Mouse (Mus musculus) gastrocnemius, postnatal 14 days (tissue): Measurements from ENCODE around the gene Fntb. TPM values are rescaled to one million over a fixed set of nuclear protein-coding genes. Genes with fewer than 3 reads are reported as not detected.
A peak's percentile ranks its signal among the peaks of the same experiment; 100 is the strongest.

Experiments
- DNase-seq: peaks from one replicate; pipeline ENCODE4 v3.0.0; 2021; ENCODE audit warnings: mixed read lengths
- intact Hi-C: fragments of 180-260 bp; cut with DNase I; formaldehyde crosslinking; loops from one replicate; pipeline ENCODE4 v1.15.1; 2025; ENCODE audit warnings: low total_unique reads
- long read RNA-seq, 2 experiments: library from polyadenylated mRNA; stranded (forward); transcript quantifications; one replicate each; pipeline ENCODE4 v2.0.0; 2021
- total RNA-seq, 2 experiments: library from RNA; stranded (reverse); gene quantifications; 2 replicates each; pipeline ENCODE4 v1.2.3; 2021

Gene Fntb
- total RNA-seq: 10 to 100 TPM; 16.1 to 20.0 TPM
- long read RNA-seq, experiment 1, transcript Fntb-201 (12 exons, 2,613 nt): major isoform, 15 of 18 reads
- long read RNA-seq, experiment 1, partial matches to known transcripts: 0 of 18 reads
- long read RNA-seq, experiment 1, other reads (novel, unspliced or antisense): 3 of 18 reads
- long read RNA-seq, experiment 2, transcript Fntb-201 (12 exons, 2,613 nt): major isoform, 33 of 37 reads
- long read RNA-seq, experiment 2, partial matches to known transcripts: 3 of 37 reads
- long read RNA-seq, experiment 2, other reads (novel, unspliced or antisense): 1 of 37 reads

DNA sequence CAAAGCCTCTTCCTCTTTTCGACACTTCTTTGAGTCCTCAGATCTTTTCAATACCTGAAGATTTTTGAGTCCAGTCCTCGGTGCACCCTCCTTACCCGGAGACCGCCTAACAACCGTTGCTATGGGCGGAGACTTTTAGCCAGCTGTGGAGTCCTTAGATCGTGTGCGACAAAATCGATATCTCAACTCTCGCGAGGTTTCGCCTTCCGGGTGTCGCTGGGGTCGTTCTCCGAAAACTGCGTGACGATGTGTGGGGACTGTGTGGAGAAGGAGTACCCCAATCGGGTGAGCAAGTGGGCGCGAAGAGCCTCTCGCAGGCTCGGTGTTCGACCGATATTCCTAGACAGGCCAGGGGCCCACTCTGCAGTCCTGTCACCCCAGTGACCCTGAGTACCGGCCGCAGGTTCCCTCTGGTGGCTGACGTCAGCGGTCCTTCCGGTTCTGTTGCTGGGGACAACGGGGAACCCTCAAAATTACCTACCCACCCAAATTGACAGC lies at the start of gene Fntb, which contains the start of gene Churc1:
Gene Fntb (plus strand): TSS at position 236 of the 498 bp plus-strand sequence.
Gene Churc1 (plus strand): TSS at position 185 of the 498 bp plus-strand sequence.
- intact Hi-C loops: no loop called here
- DNase-seq: peak; percentile 90

DNA sequence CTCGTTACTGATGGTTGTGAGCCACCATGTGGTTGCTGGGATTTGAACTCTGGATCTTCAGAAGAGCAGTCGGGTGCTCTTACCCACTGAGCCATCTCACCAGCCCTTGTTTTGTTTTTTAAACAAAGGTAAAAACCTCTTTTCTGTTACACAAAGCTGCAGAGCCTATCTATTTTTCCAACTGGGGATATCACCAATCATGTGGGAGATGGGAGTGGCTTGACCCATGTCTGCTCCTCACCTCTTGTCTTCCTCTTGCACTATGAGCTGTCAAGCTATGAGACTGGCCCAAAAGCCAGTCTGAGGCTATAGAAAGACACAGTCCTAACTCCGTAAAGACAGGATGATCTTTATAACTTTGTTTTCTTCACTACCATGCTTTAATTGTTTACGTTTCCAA lies 47.0 kb upstream of the Fntb start:
- intact Hi-C loops: no loop called here
- no peak for DNase-seq

DNA sequence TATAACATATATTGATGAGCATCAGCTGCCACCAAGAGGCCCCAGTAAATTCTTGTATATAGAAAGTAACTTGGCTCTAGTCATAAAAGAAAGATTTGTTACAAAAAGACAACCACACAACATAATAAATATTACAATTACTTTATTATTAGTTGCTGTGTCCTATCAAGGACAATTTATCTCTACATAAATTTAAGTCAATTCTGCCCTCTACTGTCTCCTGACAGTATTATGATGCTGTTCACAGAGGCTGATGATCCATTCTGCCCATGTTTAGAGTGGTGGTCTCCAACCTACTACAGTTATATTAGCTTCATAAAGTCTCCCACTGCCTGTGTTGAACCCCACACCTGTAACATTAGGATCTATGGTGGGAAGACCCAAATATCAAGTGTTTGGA lies 44.8 kb upstream of the Fntb start:
- intact Hi-C loops: loop anchor here (5.0 to 10.0 kb wide), 2 partner anchors 73 to 226 kb away; no protein-coding TSS in a partner anchor
- DNase-seq: no peak

DNA sequence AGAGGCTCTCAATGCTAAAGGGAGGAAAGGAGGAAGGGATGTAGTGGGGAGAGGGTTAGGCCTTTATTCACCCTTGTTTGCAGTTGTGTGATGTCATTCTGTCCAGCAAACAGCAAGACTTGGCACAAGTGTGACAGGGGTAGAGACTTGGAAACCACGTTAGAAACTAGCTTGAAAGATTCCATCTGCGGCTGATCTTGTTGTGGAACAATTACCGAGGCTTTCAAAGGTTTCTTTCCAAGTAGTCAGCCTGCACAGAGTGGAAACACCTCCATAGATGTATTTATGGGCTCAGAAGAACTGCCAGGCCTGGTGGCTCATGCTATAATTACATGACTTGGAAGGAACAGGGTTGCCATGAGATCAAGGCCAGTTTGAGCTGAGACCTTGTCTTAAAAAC lies 43.4 kb upstream of the Fntb start:
- DNase-seq: no peak
- intact Hi-C loops: loop anchor here (5.0 to 10.0 kb wide), 2 partner anchors 75 to 227 kb away; no protein-coding TSS in a partner anchor

DNA sequence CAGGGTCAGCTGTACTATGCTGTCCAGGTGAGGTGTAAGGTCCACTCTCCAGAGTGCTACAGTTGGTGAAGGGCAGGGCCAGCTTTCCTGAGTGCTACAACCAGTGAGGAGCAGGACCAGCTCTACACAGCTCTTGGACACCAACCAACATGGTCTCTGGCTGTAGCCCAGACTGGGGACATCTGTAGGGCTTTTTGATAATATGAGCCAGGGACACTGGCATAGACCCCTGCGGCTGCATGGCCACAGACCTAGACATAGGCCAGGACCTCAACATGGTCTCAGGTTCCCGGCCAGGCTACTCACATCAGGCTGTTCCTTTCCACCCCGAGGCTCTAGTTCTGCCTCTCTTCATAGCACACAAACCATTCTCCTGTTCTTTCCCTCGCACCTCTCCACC lies 37.4 kb upstream of the Fntb start:
- intact Hi-C loops: loop anchor here (10.0 kb wide), 1 partner anchor 233 kb away; no protein-coding TSS in a partner anchor
- no peak for DNase-seq

DNA sequence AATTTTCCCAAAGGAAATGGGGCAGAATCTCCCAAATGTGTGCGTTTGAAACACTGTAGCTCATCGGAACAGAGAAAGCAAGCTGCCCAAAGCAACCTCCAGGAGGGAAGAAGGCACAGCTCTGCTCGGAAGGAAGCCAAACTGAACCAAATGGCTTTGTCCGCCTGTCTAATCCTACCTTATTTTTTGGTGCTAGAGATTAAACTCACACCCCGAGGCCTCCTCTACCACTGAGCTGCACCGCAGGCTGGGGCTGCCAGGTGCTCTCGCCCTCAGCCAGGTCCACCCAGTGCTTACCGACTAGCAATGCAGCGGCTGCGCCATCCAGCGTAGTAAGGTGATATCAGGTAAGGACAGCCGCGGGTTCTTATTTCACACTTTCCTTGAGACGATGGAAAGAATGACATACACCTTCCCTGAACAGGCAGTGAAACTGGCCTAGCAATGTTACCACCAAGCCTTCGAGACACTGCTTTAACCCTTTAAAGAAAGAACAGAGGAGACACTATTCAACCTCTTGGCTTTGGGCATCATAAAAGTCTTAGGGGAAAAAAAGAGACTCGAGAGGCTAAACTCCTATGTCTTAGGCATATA lies 14.4 kb upstream of the Fntb start:
- DNase-seq: no peak
- intact Hi-C loops: no loop called here

DNA sequence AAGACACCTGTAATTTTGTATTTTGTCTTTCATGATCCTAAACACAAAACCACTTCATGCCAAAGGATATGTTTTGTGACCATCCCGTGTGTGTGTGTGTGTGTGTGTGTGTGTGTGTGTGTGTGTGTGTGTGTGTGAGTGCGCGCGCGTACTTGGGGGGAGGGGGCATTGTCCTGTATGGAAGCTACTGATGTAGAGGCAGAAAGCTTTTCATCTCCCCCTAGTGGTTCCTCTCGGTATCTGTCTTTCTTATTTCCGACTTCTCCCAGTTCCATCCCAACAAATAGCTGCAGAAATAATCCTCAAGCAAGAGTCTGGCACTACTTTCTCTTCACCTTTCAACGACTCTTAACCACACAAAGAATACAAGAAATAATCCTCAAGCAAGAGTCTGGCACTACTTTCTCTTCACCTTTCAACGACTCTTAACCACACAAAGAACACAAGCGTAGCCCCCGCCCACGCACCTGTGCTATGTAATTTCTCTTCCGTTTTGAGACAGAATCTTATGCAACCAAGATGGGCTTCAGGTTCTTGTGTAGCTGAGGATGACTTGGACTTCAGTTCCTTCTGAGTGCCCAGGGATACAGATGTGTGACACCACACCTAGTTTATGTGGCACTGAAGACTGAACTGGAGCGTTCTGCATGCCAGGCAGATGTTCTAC lies 12.6 kb upstream of the Fntb start:
- intact Hi-C loops: no loop called here
- DNase-seq: no peak

DNA sequence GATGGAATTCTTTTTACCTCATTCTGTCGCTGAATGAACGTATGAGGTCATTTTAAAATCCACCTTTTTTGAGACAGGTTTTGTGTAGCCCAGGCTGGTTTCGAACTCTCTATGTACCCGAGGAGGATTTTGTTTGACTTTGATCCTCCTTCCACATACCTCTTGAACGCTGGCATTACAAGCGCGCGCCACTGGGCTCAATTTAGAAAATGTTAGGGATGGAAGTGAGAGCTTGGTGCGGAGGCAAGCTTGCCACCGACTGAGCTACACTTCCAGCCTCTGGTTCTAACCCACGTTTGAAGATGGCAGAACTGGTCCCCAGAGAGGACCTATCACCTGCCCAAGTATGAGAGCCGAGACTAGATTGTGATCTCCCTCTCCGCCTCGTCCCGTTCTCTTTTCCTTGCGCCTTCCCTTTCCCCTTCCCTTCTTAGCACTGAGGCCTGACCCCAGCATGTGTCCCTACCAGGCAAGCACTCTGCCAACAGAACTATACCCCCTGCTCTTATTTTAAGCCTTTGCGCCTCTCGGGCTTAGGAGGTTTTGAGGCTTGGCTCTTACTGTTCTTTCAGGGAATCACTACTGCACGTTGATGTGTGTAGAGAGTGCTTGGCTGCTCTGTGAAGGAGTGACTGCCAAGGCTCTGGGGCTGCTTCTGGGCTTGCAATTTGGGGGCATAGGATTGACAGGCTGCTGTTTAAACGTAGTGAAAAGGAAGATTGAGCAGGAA lies 677 bp downstream of the Fntb start:
- DNase-seq: peak; percentile 6
- intact Hi-C loops: no loop called here

DNA sequence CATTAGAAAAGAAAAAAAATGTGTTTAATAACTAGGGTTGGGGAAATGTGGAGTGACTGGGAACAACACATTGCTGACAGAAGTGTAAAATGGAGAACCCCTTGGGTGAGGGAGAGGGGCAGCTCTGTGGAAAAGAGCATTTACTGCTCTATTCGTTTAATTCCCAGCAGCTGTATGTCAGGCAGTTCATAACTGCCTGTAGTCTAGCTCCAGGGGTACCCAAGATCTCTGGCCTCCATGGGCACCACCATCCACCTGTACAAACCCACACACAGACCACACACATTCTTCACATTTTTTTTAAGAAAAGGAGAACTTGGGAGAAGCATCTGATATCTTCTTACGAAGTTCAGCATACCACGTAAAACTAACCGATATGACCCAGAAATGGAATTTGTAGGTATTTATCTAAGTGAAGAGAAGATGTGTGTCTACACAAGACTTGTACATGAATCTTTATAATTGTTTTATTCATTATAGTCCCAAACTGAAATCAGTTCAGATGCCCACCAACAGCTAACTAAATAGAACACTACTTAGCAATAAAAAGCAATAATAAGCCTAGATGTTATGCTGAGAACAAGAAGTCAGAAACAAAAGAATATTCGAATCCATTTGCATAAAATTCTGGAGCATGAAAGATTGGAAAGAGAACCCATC lies 5.6 kb downstream of the Fntb start:
- intact Hi-C loops: no loop called here
- no peak for DNase-seq

DNA sequence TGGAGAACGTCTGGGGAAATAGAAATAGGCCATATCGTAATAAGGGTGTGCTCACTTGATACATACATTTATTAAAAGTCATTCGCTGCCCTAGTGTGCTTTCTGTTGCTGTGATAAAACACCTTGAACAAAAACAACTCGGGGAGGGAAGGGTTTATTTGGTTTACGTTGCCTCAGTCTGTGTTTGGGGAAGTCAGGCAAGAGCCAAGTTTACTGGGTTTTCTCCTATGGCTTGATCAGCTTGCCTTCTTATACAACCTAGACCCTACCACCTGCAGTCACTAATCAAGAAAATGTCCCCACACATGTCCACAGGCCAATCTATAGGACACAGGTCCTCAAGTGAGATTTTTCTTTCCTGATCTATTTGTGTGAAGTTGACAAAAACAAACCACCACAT lies 6.2 kb downstream of the Fntb start:
- DNase-seq: no peak
- intact Hi-C loops: no loop called here

DNA sequence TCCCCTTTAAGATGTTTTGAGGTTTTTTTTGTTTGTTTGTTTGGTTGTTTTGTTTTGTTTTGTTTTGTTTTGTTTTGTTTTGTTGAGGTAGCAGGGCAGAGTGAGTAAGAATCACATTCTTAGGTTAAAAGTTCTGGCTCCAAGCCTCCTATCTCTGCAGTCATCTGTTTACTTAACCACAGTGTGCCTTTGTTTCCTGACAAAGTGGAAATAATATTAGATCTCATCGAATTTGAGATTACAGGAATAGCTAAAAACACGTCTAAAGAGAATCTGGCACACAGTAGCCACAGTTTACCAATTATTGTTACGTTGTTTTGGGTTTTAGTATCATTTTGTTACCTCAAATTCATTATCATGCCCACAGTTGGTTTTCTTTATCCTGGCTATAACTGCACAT lies 9.3 kb downstream of the Fntb start:
- DNase-seq: no peak
- intact Hi-C loops: no loop called here

DNA sequence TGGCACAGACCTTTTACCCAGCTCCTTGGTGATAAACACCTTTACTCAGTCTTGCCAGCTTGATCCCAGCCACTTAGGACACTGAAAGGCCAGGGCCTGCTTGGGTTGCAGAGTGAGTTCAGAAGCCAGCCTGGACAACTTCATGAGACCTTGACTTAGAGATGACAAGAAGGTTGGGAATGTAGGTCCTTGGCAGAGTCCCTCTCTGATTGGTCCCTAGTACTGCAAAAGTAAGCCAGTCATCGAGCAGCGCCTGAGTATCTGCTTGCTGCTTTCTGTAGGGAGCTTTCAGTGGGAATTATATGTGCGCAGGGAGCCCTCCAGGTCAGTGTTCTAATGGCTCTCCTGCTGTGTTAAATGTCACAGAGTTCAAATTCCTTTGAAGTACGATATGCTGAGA lies 9.7 kb downstream of the Fntb start:
- DNase-seq: no peak
- intact Hi-C loops: no loop called here

DNA sequence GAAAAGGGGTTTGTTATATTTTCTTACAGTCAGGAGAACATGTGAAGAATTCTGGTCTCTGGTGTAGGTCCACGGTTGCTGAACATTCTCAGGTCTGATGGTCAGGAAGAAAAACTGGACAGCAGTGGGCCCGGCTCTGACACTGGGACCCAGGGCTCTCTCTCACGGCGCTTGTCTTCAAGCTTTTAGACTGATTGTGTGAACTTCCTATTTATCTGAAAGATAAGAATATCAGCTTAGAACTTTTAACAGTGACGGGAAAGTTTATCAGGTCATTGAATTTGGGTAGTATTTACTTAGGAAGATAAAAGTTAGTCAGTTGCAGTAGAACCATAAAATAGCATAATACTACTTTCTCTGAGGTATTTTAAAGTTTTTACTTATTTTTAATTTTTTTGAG lies 11.5 kb downstream of the Fntb start:
- DNase-seq: no peak
- intact Hi-C loops: no loop called here

DNA sequence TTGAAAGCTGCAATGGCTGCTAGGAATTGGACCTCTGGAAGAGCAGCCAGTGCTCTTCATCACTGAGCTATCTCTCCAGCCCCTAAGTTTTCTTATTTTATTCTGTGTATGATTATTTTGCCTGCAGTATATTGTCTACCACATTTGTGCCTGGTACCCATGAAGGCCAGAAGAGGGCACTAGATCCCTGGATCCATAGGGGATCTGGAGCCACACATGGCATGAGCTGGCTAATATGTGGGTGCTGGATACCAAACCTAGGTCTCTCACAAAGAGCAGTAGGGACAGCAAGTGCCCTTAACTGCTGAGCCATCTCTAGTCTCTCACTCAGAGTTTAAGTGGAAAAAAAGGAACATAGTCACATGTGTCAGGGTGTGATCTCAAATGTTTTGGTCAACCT lies 12.5 kb downstream of the Fntb start:
- DNase-seq: no peak
- intact Hi-C loops: no loop called here

DNA sequence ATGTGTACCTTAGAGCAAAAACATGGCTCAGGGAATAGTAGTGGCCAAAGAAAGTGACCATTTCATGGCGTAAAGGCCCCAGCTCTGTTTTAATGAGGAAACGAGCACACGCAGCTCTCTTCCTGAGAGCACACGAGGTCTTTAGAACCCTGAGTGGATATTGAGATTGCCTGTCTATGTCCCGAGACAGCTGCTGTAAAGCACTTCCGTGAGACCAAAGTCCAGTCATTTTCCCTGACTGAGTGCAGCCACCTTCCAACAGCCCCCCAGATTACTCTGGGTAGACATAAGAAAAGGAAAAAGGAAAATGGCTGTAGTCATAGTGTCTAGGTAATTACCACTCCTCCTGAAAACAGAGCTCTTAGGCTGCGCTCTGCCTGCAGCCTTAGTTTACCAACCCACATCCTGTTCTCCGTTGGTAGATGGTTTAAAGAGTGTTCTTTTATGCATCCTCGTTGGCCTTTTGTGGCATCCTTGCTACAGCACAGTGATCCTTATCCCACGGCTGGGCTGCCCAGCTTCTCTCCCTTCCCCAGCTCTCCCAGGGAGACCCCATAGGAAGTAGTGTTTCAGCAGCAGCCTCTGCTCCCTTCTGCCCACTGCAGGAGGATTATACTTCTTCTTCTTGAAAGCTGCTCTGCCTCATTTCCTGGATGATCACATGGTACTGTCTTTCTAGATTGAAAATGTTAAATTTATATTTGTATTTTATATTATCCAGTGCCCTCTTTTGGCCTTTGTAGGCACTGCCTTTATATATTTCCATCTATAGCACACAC lies 13.1 kb downstream of the Fntb start:
- intact Hi-C loops: no loop called here
- DNase-seq: no peak

DNA sequence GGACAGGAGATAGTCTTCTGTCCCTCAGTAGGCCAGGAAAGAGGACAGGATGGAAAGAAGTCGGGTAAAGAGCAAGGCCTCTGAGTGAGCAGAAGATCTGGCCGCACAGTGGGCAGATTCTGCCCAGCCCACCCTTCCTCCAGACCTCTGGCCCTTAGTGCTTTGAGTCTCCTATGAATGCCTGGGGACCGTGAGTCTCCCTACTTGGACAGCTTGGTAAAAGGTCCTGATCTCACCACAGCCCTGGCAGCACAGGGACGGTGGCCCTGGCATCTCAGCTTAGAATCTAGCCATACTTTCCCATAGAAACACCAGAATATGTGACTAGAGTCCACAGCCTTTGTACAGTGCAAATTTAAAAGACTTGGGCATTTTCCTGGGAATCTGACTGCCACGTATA lies 14.6 kb downstream of the Fntb start:
- no peak for DNase-seq
- intact Hi-C loops: no loop called here

DNA sequence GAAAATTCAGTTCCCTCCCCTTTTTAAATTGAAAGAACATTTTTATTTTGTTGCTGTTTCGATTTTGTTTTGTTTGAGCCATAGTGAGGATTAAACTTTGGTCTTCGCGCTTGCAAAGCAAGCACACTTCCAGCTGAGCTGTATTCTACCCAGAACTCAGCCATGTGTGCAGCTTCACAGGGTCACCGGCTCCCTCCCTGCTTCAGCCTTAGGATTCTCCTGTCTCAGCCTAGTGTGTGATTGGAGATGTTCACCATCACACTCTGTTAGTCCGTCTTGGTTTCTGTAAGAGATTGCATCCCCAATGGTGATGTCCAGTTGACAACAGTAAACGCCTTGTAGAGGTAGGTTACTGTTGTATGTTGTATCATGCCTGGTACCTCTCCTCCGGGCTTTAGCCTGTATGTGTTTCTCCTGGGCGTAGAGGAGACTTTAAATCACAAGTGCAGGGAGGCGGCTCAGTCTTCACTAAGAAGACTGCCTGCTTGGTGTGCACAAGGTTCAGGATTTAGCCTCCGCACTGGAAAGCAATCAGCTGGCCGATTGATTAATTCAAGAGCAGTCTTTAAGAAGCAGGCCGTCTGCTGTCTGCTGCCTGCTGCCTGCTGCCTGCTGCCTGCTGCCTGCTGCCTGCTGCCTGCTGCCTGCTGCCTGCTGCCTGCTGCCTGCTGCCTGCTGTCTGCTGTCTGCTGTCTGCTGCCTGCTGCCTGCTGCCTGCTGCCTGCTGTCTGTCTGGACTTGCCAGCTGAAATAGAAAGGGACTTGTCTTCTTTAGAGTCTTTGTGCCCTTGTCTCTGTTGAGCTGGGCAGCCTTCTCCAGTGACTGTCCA lies 15.5 kb downstream of the Fntb start:
- intact Hi-C loops: no loop called here
- no peak for DNase-seq

DNA sequence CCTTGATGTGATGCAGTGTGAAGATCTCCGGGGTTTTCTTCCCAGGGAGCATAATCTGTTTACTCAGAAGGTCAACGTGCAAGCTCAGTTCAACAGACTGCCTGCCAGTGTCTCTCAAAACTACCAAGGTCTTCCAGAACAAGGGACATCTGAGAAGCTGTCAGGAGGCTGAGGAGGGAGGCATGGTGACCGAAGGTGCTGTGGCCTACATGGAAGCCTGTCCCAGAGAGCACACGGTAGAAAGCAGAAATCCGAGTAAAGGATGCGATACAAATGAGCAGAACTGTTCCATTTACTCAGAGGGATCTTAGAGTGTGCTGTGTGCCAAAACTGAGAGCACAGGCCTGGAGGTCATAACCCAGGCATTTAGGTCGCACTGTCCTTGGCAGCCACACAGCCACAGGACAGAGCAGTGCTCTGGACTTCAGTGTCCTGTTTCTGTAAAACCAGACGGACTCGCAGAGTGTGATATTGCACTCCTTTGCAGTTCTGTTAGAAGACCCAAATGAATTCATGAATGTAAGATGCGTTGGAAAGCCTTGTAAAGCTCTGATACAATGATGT lies 18.7 kb downstream of the Fntb start:
- intact Hi-C loops: no loop called here
- DNase-seq: no peak
